Mouse (Mus musculus): Measurements from ENCODE around the gene Chgb. TPM values are rescaled to one million over a fixed set of nuclear protein-coding genes. Genes with fewer than 3 reads are reported as not detected.

The Chgb gene
- total RNA-seq (2018; cell fraction: chromatin; rRNA removed): under 1 TPM in 8 of 26 experiments, not detected in 18; 0.16 to 0.70 (median 0.34) TPM
- under 1 TPM in 8 of 26 experiments, not detected in 18; 0.04 to 0.15 (median 0.09) TPM for total RNA-seq (2018; cell fraction: cytosol; rRNA removed)
- under 1 TPM in 5 of 26 experiments, not detected in 21; 0.16 to 0.24 (median 0.22) TPM for total RNA-seq (2018; cell fraction: nucleus; rRNA removed)
- polyA plus RNA-seq (2018): 0.07 to 0.11 TPM in 2 of 3 replicates, not detected in the other

DNA sequence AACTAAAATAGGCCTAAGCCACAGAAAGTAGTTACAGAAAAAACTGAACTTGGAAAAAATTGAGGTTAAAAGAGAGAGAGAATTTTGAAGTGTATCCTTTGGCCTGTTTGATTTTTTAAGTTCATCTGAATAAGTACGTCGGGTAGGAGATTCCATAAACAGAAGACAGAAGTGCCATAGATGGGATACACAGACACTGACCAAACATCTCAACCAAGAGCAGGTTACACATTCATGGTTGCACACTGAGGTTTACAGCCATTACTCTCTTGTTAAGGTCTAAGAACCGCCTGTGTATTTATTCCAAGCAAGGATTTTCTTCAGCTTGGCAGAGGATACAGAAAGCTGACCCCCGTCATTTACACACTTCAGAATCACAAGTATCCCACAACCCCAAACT lies at the start of gene Chgb:
Gene Chgb (plus strand): TSS at position 301 of the 400 bp plus-strand sequence.
- no peaks in the 10 kb centered on the region for H3K36me3 ChIP-seq (ENCODE audit: inconsistent target)
- H3K79me2 ChIP-seq (ENCODE audit: inconsistent target): no peaks in the 10 kb centered on the region
- no peak within 1 kb of the TSS for H3K27ac ChIP-seq
- 27% methylated on average over 4 of the region's 4 CpGs for WGBS (ENCODE audit: missing documents)
- no peak within 1 kb of the TSS for H3K4me3 ChIP-seq (ENCODE audit: inconsistent target)

- no peak overlapping the region for H3K4me3 ChIP-seq (ENCODE audit: inconsistent target)
- no peak overlapping the region for H3K27ac ChIP-seq
- H3K36me3 ChIP-seq (ENCODE audit: inconsistent target): no peaks in the 10 kb centered on the region
- 91% methylated on average over 5 of the region's 5 CpGs for WGBS (ENCODE audit: missing documents)
- H3K79me2 ChIP-seq (ENCODE audit: inconsistent target): no peaks in the 10 kb centered on the region
These were observed 48.1 kb upstream of the Chgb start for GRCm38 (mm10) chr2:132732940-132733339.

- Histone ChIP-seq H3K27ac (no peak overlapping the region), H3K79me2 (ENCODE audit: inconsistent target) (no peaks in the 10 kb centered on the region), H3K4me3 (ENCODE audit: inconsistent target) (no peak overlapping the region), H3K36me3 (ENCODE audit: inconsistent target) (no peaks in the 10 kb centered on the region)
- 96% methylated on average over 10 of the region's 10 CpGs for WGBS (ENCODE audit: missing documents)
These were observed 47.2 kb upstream of the Chgb start for GRCm38 (mm10) chr2:132733603-132734573.

GRCm38 (mm10) chr2:132738816-132739432 lies 42.2 kb upstream of the Chgb start:
- Histone ChIP-seq H3K27ac (no peak overlapping the region), H3K36me3 (ENCODE audit: inconsistent target) (no peaks in the 10 kb centered on the region), H3K4me3 (ENCODE audit: inconsistent target) (no peak overlapping the region), H3K79me2 (ENCODE audit: inconsistent target) (no peaks in the 10 kb centered on the region)
- WGBS (ENCODE audit: missing documents): 81% methylated on average over 1 of the region's 2 CpGs

GRCm38 (mm10) chr2:132741862-132742347 lies 39.2 kb upstream of the Chgb start:
- no peaks in the 10 kb centered on the region for H3K79me2 ChIP-seq (ENCODE audit: inconsistent target)
- no peaks in the 10 kb centered on the region for H3K36me3 ChIP-seq (ENCODE audit: inconsistent target)
- no peak overlapping the region for H3K4me3 ChIP-seq (ENCODE audit: inconsistent target)
- no peak overlapping the region for H3K27ac ChIP-seq
- 90% methylated on average over 8 of the region's 8 CpGs for WGBS (ENCODE audit: missing documents)

GRCm38 (mm10) chr2:132744866-132745265 lies 36.2 kb upstream of the Chgb start:
- H3K27ac ChIP-seq: no peak overlapping the region
- H3K36me3 ChIP-seq (ENCODE audit: inconsistent target): no peaks in the 10 kb centered on the region
- H3K4me3 ChIP-seq (ENCODE audit: inconsistent target): no peak overlapping the region
- H3K79me2 ChIP-seq (ENCODE audit: inconsistent target): no peaks in the 10 kb centered on the region
- 85% methylated on average over 5 of the region's 5 CpGs for WGBS (ENCODE audit: missing documents)

GRCm38 (mm10) chr2:132746108-132746507 lies 35.0 kb upstream of the Chgb start:
- H3K79me2 ChIP-seq (ENCODE audit: inconsistent target): no peaks in the 10 kb centered on the region
- H3K4me3 ChIP-seq (ENCODE audit: inconsistent target): no peak overlapping the region
- no peaks in the 10 kb centered on the region; the same call in 1 of the 2 replicates for H3K36me3 ChIP-seq (ENCODE audit: inconsistent target)
- no peak overlapping the region for H3K27ac ChIP-seq
- WGBS (ENCODE audit: missing documents): 87% methylated on average over 3 of the region's 3 CpGs

DNA sequence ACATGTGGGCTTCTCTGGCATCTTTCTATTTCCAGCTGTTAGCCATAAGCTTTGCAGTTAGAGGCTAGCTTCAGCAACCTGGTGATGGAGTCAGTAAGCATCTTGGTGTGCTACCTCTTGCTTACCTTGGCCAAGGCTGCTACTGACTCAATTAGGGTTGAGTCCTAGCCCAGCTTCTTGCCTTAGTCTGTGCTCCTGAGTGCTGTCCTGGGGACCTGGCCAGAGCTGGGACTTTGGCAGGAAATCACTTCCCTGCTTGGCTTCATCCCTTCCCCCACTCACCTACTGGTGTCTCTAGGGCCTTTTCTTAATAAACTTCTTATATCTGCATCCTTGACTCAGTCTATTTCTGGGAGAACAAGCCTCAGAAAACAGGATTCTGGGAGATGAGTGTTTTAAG lies 30.4 kb upstream of the Chgb start:
- Histone ChIP-seq H3K79me2 (ENCODE audit: inconsistent target) (no peaks in the 10 kb centered on the region), H3K36me3 (ENCODE audit: inconsistent target) (no peaks in the 10 kb centered on the region; the same call in 1 of the 2 replicates), H3K27ac (no peak overlapping the region), H3K4me3 (ENCODE audit: inconsistent target) (no peak overlapping the region)

- Histone ChIP-seq H3K27ac (no peak overlapping the region), H3K36me3 (ENCODE audit: inconsistent target) (no peaks in the 10 kb centered on the region; the same call in 1 of the 2 replicates), H3K4me3 (ENCODE audit: inconsistent target) (no peak overlapping the region), H3K79me2 (ENCODE audit: inconsistent target) (no peaks in the 10 kb centered on the region)
- 87% methylated on average over 14 of the region's 15 CpGs for WGBS (ENCODE audit: missing documents)
These were observed 29.7 kb upstream of the Chgb start for GRCm38 (mm10) chr2:132751141-132752066.

DNA sequence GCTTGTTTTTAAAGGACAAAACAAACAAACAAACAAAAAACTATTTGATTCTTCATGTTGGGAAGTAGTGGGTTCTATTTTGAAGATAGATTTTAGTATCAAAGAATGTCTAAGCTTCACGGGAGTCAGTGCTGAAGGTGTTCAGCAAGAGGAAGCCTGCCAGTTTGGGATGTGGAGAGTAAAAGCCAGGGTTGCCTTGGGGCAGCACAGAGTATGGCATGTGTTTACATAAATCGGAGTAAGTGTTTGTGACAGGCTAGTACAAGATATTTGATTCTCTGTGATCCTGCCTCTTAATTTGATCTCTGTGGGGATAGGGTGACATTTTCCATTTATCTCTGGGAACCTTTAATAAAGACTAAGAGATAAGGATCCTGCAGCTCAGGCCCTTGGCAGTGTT lies 28.7 kb upstream of the Chgb start:
- no peak overlapping the region for H3K27ac ChIP-seq
- H3K79me2 ChIP-seq (ENCODE audit: inconsistent target): no peaks in the 10 kb centered on the region
- WGBS (ENCODE audit: missing documents): 89% methylated on average over 2 of the region's 2 CpGs
- H3K4me3 ChIP-seq (ENCODE audit: inconsistent target): no peak overlapping the region
- no peaks in the 10 kb centered on the region; the same call in 1 of the 2 replicates for H3K36me3 ChIP-seq (ENCODE audit: inconsistent target)

DNA sequence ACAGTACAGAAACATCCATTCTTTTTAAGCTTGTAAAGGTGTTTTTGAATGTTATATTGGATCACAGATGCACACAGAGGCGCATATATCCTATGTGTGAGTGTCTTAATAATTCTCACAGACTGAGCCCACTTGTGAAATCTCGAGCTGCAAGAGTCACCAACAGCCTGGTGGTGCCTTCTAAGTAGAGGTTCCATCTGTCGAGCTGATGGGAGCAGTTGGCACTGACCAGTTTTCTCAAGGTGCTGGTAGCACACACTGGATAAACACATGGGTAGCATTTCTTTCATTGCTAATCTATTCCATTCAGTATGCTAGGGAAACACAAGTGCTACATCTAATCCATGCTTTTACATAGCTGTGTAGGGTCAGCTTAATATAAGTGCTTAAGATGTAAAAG lies 27.9 kb upstream of the Chgb start:
- no peak overlapping the region for H3K4me3 ChIP-seq (ENCODE audit: inconsistent target)
- H3K79me2 ChIP-seq (ENCODE audit: inconsistent target): no peaks in the 10 kb centered on the region
- H3K27ac ChIP-seq: no peak overlapping the region
- no peaks in the 10 kb centered on the region; the same call in 1 of the 2 replicates for H3K36me3 ChIP-seq (ENCODE audit: inconsistent target)
- 87% methylated on average over 3 of the region's 3 CpGs for WGBS (ENCODE audit: missing documents)

- no peak overlapping the region for H3K27ac ChIP-seq
- WGBS (ENCODE audit: missing documents): 91% methylated on average over 5 of the region's 5 CpGs
- H3K4me3 ChIP-seq (ENCODE audit: inconsistent target): no peak overlapping the region
- no peaks in the 10 kb centered on the region for H3K79me2 ChIP-seq (ENCODE audit: inconsistent target)
- no peaks in the 10 kb centered on the region for H3K36me3 ChIP-seq (ENCODE audit: inconsistent target)
These were observed 23.2 kb upstream of the Chgb start for GRCm38 (mm10) chr2:132757911-132758310.

DNA sequence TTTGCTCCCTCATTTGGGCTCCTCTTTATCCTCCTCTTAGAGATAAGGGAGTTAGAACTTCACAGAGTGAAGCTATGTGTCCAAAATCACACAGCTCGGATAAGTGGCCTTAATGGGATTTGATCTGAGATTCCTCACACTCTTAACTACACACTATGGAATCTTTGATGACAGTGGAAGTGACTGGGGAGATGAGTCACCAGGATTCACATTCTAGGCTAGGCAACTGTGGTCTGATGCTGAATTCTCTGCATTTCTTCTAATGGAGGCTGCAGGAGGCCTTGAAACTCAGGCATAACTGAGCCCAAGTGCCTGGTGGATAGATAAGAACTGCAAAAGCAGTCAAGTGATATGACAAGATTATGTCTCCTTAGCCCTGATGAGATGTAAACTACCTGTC lies 10.3 kb upstream of the Chgb start:
- H3K27ac ChIP-seq: no peak overlapping the region
- H3K36me3 ChIP-seq (ENCODE audit: inconsistent target): no peaks in the 10 kb centered on the region
- H3K4me3 ChIP-seq (ENCODE audit: inconsistent target): no peak overlapping the region
- no peaks in the 10 kb centered on the region for H3K79me2 ChIP-seq (ENCODE audit: inconsistent target)
- WGBS (ENCODE audit: missing documents): 87% methylated on average over 1 of the region's 1 CpGs

Measured in macrophage (primary cell).